Mouse (Mus musculus) spleen, adult 12 weeks (tissue): ENCODE data around the gene Zmiz2.
"Not testable (repeated sequence)": the region's sequence is repeated elsewhere in the genome, so short reads cannot be mapped to it uniquely, and the experiment has no call there.

Experiments
- DNase-seq: peaks from one replicate; pipeline ENCODE4 v3.0.0; 2022; ENCODE audit warnings: low spot score

The Zmiz2 gene

DNA sequence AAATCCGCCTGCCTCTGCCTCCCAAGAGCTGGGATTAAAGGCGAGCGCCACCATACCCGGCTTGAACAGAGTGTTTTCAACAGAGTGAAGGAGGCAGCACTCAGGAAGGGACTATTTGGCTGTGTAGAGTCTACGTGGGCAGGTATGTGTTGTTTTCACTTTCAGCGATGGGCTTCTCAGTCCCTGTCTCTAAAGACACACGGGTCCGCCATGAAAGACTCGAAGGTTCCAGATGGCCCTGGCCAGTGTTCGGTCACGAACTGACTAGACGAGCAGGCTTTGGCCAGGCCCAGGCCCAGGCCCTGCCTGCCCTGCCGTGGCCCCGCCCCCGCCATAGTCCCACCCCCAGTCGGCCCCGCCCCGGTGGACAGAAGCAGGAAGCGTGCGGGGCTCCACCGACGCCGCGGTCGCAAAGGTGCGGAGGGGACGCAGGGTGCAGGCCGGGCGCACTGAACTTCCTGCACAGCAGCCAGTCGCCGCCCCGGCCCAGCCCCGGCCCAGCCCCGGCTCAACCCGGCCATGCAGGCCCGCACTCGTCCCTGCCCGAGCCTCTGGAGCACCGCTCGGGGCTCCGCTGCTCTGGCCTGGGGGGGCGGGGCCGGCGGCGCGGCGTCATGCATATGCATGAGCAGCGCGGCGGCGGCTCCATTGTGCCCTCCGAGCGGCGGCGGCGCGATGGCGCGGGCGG is at the start of gene Zmiz2:
Gene Zmiz2 (plus strand): TSS at position 349 of the 688 bp plus-strand sequence.
- DNase-seq: peak; percentile 95

GRCm38 (mm10) chr11:6345956-6346355 is 42.9 kb upstream of the Zmiz2 start:
- no peak for DNase-seq

DNA sequence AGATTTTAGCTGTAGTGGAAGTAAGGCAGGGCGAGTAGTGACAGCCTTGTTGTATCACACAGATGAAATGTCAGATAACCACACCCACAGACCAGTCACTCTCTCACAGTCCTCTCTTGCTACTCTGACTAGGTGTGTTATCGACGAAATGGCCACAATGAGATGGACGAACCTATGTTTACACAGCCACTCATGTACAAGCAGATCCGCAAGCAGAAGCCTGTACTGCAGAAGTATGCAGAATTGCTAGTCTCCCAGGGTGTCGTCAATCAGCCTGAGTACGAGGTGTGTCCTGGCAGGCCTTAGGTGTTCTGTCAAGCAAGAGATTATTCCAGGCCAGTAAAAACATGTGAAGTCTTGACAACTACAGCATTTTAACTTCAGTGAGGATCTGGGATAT is 41.9 kb upstream of the Zmiz2 start:
- no peak for DNase-seq

DNA sequence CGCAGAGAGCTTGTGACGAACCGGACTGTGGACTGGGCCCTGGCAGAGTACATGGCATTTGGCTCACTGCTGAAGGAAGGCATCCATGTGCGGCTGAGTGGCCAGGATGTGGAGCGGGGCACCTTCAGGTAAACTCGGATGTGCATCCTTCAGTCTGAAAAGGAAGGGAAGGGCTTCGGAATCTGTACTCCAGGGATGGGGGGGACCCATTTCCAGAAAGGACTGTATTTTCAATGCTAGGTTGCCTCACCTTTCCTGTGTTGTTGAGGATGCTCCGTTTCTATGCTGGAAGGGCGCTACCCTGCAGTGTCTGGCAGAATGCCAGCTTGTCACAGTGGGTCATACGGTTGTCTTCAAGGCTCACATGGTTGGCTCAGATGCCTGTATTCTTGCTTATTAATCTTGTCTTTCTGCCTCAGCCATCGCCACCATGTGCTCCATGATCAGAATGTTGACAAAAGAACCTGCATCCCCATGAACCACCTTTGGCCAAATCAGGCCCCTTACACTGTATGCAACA is 40.1 kb upstream of the Zmiz2 start:
- no peak for DNase-seq

- no peak for DNase-seq
Measured at GRCm38 (mm10) chr11:6349586-6349985, 39.3 kb upstream of the Zmiz2 start.

DNA sequence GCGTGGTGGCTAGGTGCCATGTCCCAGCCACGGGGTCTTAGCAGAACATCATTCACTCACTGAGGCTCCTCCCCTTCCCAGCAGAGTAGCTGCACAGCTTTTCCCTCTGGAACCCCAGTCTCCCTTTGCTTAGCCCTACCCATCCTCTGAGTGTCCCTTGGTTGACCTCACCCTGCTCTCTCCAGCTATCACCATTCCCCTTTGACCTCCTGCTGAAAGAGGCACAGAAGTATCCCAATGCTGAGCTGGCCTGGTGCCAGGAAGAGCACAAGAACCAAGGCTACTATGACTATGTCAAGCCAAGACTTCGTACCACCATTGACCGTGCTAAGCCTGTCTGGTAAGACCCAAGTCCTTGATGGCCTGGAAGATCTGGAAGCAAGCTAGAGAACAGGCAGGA is 33.8 kb upstream of the Zmiz2 start:
- no peak for DNase-seq

- no peak for DNase-seq
Measured at GRCm38 (mm10) chr11:6364581-6365275, 24.1 kb upstream of the Zmiz2 start.

GRCm38 (mm10) chr11:6365885-6366284 is 23.0 kb upstream of the Zmiz2 start:
- peak; percentile 64 for DNase-seq

GRCm38 (mm10) chr11:6366434-6366833 is 22.4 kb upstream of the Zmiz2 start:
- no peak for DNase-seq

- no peak for DNase-seq
Measured at GRCm38 (mm10) chr11:6367156-6367555, 21.7 kb upstream of the Zmiz2 start.

DNA sequence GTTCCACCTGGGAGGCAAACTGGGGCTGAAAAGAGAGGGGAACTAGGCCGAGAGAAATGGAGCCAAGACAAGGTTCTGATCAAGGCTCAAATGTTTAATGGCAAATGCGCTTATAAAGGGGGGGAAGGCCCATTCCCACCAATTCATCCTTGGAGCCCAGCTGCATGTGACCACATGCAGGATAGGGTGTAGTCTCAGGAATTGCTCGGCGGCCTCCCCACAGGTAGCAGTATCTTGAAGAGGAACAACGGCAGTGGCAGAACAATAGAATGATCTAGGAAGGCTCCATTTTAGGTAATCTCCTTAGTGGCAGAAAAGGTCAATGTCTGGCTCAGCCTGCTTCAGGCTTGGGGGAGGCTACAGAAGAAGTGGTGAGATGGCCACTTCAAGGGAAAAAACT is 20.9 kb upstream of the Zmiz2 start:
- not testable (repeated sequence) for DNase-seq

- DNase-seq: no peak
Measured at GRCm38 (mm10) chr11:6371376-6372155, 17.3 kb upstream of the Zmiz2 start.

DNA sequence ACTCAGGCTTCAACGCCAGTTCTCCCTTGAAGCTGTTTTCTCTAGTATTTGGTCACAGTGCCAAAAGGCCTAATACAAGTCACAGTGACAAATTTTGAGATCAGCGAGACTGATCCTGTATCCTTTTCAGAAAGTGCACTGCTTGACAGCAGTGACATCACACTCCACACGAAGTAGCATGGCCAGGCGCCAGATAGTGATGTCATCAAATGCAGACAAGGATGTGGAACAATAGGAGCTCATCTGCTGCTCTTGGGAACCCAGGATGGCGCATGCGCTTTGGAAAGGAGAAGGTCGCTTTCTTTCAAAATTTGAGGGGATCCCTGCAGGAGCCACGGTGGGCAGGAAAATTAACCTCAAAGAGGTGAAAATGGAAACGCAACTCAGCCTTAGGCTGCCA is 16.1 kb upstream of the Zmiz2 start:
- no peak for DNase-seq

GRCm38 (mm10) chr11:6380916-6381315 is 8.0 kb upstream of the Zmiz2 start:
- DNase-seq: no peak

DNA sequence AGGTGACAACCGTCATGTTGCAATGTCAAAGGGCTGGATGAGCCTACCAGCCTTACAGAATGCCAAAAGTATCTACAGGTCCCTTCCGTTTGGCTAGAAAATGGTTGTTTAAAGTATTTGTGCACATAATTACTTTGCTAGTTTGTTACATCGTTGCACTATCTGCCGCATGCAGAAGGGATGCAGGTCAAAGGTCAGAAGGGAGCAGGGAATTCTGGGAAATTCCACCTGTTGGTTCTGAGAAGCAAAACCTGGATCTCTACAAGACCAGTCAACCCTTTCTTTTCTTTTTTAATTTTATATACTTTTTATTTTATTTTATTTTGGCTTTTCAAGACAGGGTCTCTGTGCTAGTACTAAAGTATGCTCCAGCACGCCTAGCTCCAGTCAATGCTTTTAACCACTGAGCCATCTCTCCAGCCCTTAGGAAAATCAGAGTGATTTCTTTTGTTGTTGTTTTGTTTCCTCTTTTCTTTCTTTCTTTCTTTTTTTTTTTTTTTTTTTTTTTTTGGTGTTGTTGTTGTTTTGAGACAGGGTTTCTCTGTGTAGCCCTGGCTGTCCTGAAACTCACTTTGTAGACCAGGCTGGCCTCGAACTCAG is 648 bp upstream of the Zmiz2 start:
- no peak for DNase-seq

- DNase-seq: peak; percentile 25
Measured at GRCm38 (mm10) chr11:6389483-6389921, 628 bp downstream of the Zmiz2 start.

GRCm38 (mm10) chr11:6390376-6391053 is 1.6 kb downstream of the Zmiz2 start:
- no peak for DNase-seq

- DNase-seq: peak; percentile 31
Measured at GRCm38 (mm10) chr11:6391516-6392276, 2.8 kb downstream of the Zmiz2 start.

DNA sequence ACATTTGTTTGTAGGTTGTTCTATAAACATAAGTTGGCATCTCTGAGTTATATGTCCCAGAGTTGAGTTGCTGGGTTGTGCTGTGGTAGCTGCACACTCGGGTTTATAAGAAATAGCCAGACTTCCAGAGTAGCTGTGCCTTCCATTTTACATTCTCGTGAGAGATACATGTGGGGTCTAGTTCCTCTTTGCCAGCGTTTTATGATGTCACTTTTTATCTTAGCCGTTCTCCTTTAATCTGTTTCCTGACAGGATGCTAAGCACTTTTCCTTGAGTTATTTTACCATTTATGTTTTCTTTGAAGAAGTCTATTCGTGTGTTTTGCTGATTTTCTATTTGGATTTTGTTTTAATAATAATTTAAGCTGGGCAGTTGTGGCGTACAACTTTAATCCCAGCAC is 4.0 kb downstream of the Zmiz2 start:
- DNase-seq: no peak

GRCm38 (mm10) chr11:6393866-6394265 is 5.0 kb downstream of the Zmiz2 start:
- no peak for DNase-seq

DNA sequence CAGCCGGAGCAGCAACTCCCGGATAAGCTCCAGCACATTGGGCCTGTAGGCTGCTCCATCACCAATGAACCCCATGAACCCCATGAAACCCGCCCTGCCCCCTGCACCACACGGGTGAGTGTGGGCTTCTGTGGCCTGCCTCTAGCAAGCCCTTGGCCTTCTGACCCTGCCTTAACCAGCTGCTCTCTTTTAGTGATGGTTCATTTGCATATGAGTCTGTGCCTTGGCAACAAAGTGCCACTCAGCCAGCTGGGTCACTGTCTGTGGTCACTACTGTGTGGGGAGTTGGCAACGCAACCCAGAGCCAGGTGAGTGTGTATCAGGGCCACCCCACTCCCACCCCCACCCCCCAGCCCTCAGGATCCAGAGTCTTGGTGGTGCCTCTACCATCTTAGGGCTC is 6.7 kb downstream of the Zmiz2 start:
- no peak for DNase-seq
